Mouse (Mus musculus): ENCODE data around the gene 5530401A14Rik. TPM values are rescaled to one million over a fixed set of nuclear protein-coding genes. Genes with fewer than 3 reads are reported as not detected.

5530401A14Rik gene
- polyA plus RNA-seq, 1 experiment from 2014 or later: not detected

Other genes starting within 250 kb of the 5530401A14Rik start
- 0.43 and 0.65 TPM in 2 replicates for gene Asic2, start 107.8 kb downstream of the 5530401A14Rik start, polyA plus RNA-seq (2014; fragmentation: Nextera tagmentation; extraction: Ambion mirVana)
- 6.6 and 9.8 TPM in 2 replicates for gene Ccl2, start 174.9 kb downstream of the 5530401A14Rik start, polyA plus RNA-seq (2014; fragmentation: Nextera tagmentation; extraction: Ambion mirVana)
- gene Gm17268, start 177.9 kb downstream of the 5530401A14Rik start, polyA plus RNA-seq (2014; fragmentation: Nextera tagmentation; extraction: Ambion mirVana): not detected in 2 replicates
- 5.3 and 6.3 TPM in 2 replicates for gene Ccl7, start 185.0 kb downstream of the 5530401A14Rik start, polyA plus RNA-seq (2014; fragmentation: Nextera tagmentation; extraction: Ambion mirVana)
- gene Ccl11, start 197.2 kb downstream of the 5530401A14Rik start, polyA plus RNA-seq (2014; fragmentation: Nextera tagmentation; extraction: Ambion mirVana): 5.8 and 6.3 TPM in 2 replicates
- 5.9 and 7.1 TPM in 2 replicates for gene Ccl12, start 241.2 kb downstream of the 5530401A14Rik start, polyA plus RNA-seq (2014; fragmentation: Nextera tagmentation; extraction: Ambion mirVana)